Mouse (Mus musculus) midbrain, embryonic 11.5 days (tissue): ENCODE measurements at regions not wholly inside any gene's neighbourhood (a gene's known extent, or its start where the extent isn't known, plus 50 kb on each side); places are given as distances from the start of the nearest gene placed in this dataset.

ENCODE experiments used
- ATAC-seq: fragments of 200-750 bp; cut with Nextera tagmentation; 2 replicates; pipeline ENCODE4 v1.8.0; 2017; ENCODE audit warnings: moderate TSS enrichment, moderate library complexity; ENCODE audit not compliant: low FRiP score
- DNase-seq: peaks from one replicate; pipeline ENCODE4 v3.0.0; 2015; ENCODE audit warnings: low spot score; ENCODE audit errors: missing footprints
- H3K27ac ChIP-seq: fragments of 300-500 bp; sonication (generic); 2 replicates; pipeline ENCODE4 v1.5.1; 2014; ENCODE audit warnings: low read depth, low read length
- H3K27me3 ChIP-seq: fragments of 300-500 bp; sonication (generic); 2 replicates; pipeline ENCODE4 v1.6.1; 2014; ENCODE audit warnings: mild to moderate bottlenecking, low read length, moderate library complexity, mixed read lengths; ENCODE audit not compliant: control insufficient read depth, insufficient read depth
- H3K36me3 ChIP-seq: fragments of 300-500 bp; sonication (generic); 2 replicates; pipeline ENCODE4 v1.6.1; 2014; ENCODE audit warnings: mild to moderate bottlenecking, low read length, moderate library complexity, mixed read lengths; ENCODE audit not compliant: control insufficient read depth, insufficient read depth
- H3K4me1 ChIP-seq: fragments of 300-500 bp; sonication (generic); 2 replicates; pipeline ENCODE4 v1.6.1; 2014; ENCODE audit warnings: low read length; ENCODE audit not compliant: control insufficient read depth, insufficient read depth
- H3K4me2 ChIP-seq: fragments of 300-500 bp; sonication (generic); 2 replicates; pipeline ENCODE4 v1.6.1; 2014; ENCODE audit warnings: mild to moderate bottlenecking, moderate library complexity
- H3K4me3 ChIP-seq: fragments of 300-500 bp; sonication (generic); 2 replicates; pipeline ENCODE4 v1.5.1; 2014; ENCODE audit warnings: low read depth, low read length
- H3K9ac ChIP-seq: fragments of 300-500 bp; sonication (generic); 2 replicates; pipeline ENCODE4 v1.6.1; 2014; ENCODE audit warnings: low read length
- H3K9me3 ChIP-seq: fragments of 300-500 bp; sonication (generic); 2 replicates; pipeline ENCODE4 v1.6.1; 2016; ENCODE audit warnings: low read length; ENCODE audit not compliant: control insufficient read depth
- WGBS: fragments of 180-500 bp; shearing (Covaris S2); extraction: QIAGEN DNeasy Blood & Tissue Kit; methylation state at CpG from one replicate; pipeline ENCODE4 v1.1.7; 2014; 5-methylcytosine and 5-hydroxymethylcytosine counted together

- no peak overlapping the region for H3K9ac ChIP-seq
- DNase-seq, result no peak
- H3K27ac ChIP-seq, result no peak overlapping the region
- no peak overlapping the region for H3K4me3 ChIP-seq
- ATAC-seq, result no peak
- H3K4me2 ChIP-seq, result no peak overlapping the region
- H3K36me3 ChIP-seq, result no peaks in the 10 kb centered on the region
- H3K9me3 ChIP-seq, result no peaks in the 10 kb centered on the region
- no peaks in the 10 kb centered on the region for H3K27me3 ChIP-seq
- 82% methylated on average over 19 of the region's 19 CpGs for WGBS
- H3K4me1 ChIP-seq, result peaks cover 3% of the 10 kb centered on the region; the same call in 1 of the 2 replicates
Observed at GRCm38 (mm10) chr6:31125328-31126118, 166.6 kb upstream of the Klf14 start.

GRCm38 (mm10) chr6:31126131-31126871 lies 167.4 kb upstream of the Klf14 start:
- ATAC-seq, result no peak
- Histone ChIP-seq H3K4me2 (no peak overlapping the region), H3K9ac (no peak overlapping the region), H3K9me3 (no peaks in the 10 kb centered on the region), H3K36me3 (no peaks in the 10 kb centered on the region), H3K27me3 (no peaks in the 10 kb centered on the region), H3K4me3 (no peak overlapping the region), H3K27ac (no peak overlapping the region), H3K4me1 (no peaks in the 10 kb centered on the region; the same call in 1 of the 2 replicates)
- DNase-seq, result no peak
- 92% methylated on average over 15 of the region's 15 CpGs for WGBS

GRCm38 (mm10) chr6:31129170-31129569 lies 170.3 kb upstream of the Klf14 start:
- Histone ChIP-seq H3K4me2 (no peak overlapping the region), H3K27me3 (no peaks in the 10 kb centered on the region), H3K4me1 (no peaks in the 10 kb centered on the region), H3K27ac (no peak overlapping the region), H3K4me3 (no peak overlapping the region), H3K9me3 (no peaks in the 10 kb centered on the region), H3K9ac (no peak overlapping the region), H3K36me3 (no peaks in the 10 kb centered on the region)
- no peak for ATAC-seq
- 75% methylated on average over 7 of the region's 7 CpGs for WGBS
- DNase-seq, result no peak

- no peak overlapping the region for H3K4me2 ChIP-seq
- no peak overlapping the region for H3K9ac ChIP-seq
- H3K27me3 ChIP-seq, result no peaks in the 10 kb centered on the region
- no peak for ATAC-seq
- H3K4me1 ChIP-seq, result no peaks in the 10 kb centered on the region
- no peak overlapping the region for H3K4me3 ChIP-seq
- H3K9me3 ChIP-seq, result no peaks in the 10 kb centered on the region
- WGBS, result 85% methylated on average over 7 of the region's 7 CpGs
- no peak overlapping the region for H3K27ac ChIP-seq
- no peaks in the 10 kb centered on the region for H3K36me3 ChIP-seq
- DNase-seq, result no peak
Observed at GRCm38 (mm10) chr6:31129987-31130386, 171.1 kb upstream of the Klf14 start.

- DNase-seq (no peak), ATAC-seq (no peak)
- Histone ChIP-seq H3K9me3 (no peaks in the 10 kb centered on the region), H3K4me1 (no peaks in the 10 kb centered on the region), H3K9ac (no peak overlapping the region), H3K4me3 (no peak overlapping the region), H3K4me2 (no peak overlapping the region), H3K27me3 (no peaks in the 10 kb centered on the region), H3K36me3 (no peaks in the 10 kb centered on the region), H3K27ac (no peak overlapping the region)
- 84% methylated on average over 1 of the region's 1 CpGs for WGBS
Observed at GRCm38 (mm10) chr6:31130522-31130921, 171.6 kb upstream of the Klf14 start.

- 91% methylated on average over 9 of the region's 9 CpGs for WGBS
- peak; percentile 45 for DNase-seq
Observed at GRCm38 (mm10) chr6:31131716-31132115, 172.8 kb upstream of the Klf14 start.

GRCm38 (mm10) chr6:31132396-31133190 lies 173.7 kb upstream of the Klf14 start:
- DNase-seq (peak; percentile 57), ATAC-seq (no peak)
- 83% methylated on average over 8 of the region's 8 CpGs for WGBS
- H3K36me3 ChIP-seq, result no peaks in the 10 kb centered on the region
- H3K9ac ChIP-seq, result no peak overlapping the region
- H3K27me3 ChIP-seq, result no peaks in the 10 kb centered on the region
- H3K27ac ChIP-seq, result no peak overlapping the region
- no peaks in the 10 kb centered on the region for H3K4me1 ChIP-seq
- no peak overlapping the region for H3K4me2 ChIP-seq
- no peaks in the 10 kb centered on the region for H3K9me3 ChIP-seq
- no peak overlapping the region for H3K4me3 ChIP-seq

More at GRCm38 (mm10) chr6:31131716-31132115, 172.8 kb upstream of the Klf14 start:
- Histone ChIP-seq H3K9ac (no peak overlapping the region), H3K27ac (no peak overlapping the region), H3K9me3 (no peaks in the 10 kb centered on the region), H3K4me2 (no peak overlapping the region), H3K36me3 (no peaks in the 10 kb centered on the region), H3K27me3 (no peaks in the 10 kb centered on the region), H3K4me3 (no peak overlapping the region), H3K4me1 (no peaks in the 10 kb centered on the region)
- ATAC-seq, result no peak

GRCm38 (mm10) chr6:31133896-31134735 lies 175.2 kb upstream of the Klf14 start:
- Histone ChIP-seq H3K4me1 (no peaks in the 10 kb centered on the region), H3K4me3 (no peak overlapping the region), H3K36me3 (no peaks in the 10 kb centered on the region), H3K27ac (no peak overlapping the region), H3K9ac (no peak overlapping the region), H3K27me3 (no peaks in the 10 kb centered on the region), H3K4me2 (no peak overlapping the region), H3K9me3 (no peaks in the 10 kb centered on the region)
- DNase-seq (peak; percentile 44), ATAC-seq (no peak)
- 90% methylated on average over 11 of the region's 11 CpGs for WGBS
